Mouse (Mus musculus): Measurements from ENCODE around the gene Mafb.

Mafb gene

DNA sequence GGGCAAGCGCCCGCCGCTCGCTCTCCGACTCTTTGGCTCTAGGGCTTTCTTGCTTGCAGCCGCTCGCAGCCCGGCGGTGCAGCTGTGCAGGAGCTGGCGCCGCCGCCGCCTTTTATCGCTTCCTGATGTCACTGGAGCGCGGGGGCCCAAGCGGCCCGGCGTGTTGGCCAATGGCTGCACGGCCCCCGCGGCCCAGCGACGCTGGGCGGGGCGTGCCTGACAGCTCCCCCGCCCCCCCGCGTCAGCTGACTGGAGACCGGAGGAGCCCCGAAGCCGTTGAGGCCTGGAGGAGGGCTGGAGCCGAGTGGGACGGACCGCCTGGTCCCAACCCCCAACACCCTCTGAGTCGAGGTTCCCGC, at the start of gene Mafb:
Mafb (minus strand) TSS at position 86 of the 359 bp plus-strand sequence.
- DNase-seq (ENCODE audit: extremely low spot score, low spot score): peak; percentile 90

DNA sequence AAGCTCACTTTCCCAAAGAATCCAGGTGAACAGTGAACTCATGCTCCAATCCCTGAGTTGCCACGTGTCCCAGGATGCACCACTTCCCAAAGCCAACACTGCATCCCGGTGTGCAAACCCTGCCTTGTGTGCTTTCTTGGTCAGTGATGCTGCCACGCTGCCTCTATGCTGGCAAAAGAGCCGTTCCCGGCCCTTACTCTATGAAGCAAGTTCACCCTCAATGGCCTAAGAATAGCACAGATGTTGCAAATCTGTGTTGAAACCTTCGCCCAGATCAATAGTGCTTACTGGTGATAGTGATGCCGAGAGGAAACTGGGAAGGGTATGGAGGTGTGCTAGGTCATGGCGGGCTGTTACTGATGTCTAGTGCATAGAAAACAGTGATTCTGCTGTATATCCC, 48.3 kb upstream of the Mafb start:
- DNase-seq (ENCODE audit: extremely low spot score, low spot score): no peak

GRCm38 (mm10) chr2:160414736-160415135, 47.9 kb upstream of the Mafb start:
- DNase-seq (ENCODE audit: extremely low spot score, low spot score): no peak

DNA sequence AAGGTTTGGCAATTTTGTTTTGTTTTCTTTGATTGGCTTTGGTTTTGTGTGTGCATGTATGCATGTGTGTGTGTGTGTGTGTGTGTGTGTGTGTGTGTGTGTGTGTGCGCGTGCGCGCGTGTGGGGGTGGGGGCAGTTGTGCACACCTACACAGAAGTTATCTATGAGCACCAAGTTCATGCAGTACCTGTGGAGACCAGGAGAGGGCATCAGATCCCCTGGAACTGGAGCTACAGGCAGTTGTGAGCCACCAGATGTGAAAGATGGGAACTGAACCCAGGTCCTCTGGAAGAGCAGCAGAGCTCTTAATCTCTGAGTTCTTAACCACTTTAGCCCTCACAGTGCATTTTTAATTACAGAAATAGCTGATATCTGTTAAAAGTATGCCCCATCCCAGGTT, 47.1 kb upstream of the Mafb start:
- no peak for DNase-seq (ENCODE audit: extremely low spot score, low spot score)

DNA sequence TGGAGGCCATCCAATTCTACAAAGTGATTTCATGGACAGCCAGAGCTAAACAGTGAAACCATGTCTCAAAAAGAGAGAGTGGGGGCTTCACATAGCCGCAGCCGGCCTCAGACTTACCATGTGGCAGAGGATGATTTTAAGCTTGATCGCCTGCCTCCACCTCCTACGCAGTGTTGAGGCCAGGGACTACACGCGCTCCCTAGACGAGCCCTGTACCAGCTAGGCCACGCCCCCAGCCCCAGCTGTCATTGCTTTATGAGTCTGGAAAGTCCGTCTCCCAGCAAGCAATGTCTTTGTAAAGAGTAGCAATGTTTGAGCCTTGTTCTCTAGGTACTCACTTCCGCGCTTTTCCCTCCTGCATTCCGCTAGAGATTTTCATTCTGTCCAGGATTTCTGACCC, 46.2 kb upstream of the Mafb start:
- peak; percentile 39 for DNase-seq (ENCODE audit: extremely low spot score, low spot score)

- DNase-seq (ENCODE audit: extremely low spot score, low spot score): no peak
Observed at GRCm38 (mm10) chr2:160411431-160411830, 44.6 kb upstream of the Mafb start.

- no peak for DNase-seq (ENCODE audit: extremely low spot score, low spot score)
Observed at GRCm38 (mm10) chr2:160407720-160408119, 40.9 kb upstream of the Mafb start.

- no peak for DNase-seq (ENCODE audit: extremely low spot score, low spot score)
Observed at GRCm38 (mm10) chr2:160397747-160398146, 30.9 kb upstream of the Mafb start.

DNA sequence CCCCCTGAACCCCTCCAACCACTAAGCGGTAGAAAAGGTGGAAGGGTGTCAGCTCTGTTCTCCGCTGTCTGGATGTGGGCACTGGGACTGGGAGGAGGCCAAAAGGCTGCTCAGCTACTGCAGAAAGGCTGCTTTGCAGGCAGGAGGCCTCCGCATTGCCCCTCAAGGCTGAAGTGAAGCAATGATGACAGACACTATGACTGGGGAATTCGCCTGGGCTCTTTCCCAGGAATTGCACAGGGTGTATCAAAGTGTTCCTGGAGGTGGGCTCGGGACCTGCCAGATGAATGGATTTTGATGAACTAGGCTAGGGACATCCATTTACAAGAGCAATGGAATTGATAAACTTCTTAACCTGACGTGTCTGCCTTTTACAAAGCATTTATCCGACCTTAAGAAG, 27.9 kb upstream of the Mafb start:
- no peak for DNase-seq (ENCODE audit: extremely low spot score, low spot score)

DNA sequence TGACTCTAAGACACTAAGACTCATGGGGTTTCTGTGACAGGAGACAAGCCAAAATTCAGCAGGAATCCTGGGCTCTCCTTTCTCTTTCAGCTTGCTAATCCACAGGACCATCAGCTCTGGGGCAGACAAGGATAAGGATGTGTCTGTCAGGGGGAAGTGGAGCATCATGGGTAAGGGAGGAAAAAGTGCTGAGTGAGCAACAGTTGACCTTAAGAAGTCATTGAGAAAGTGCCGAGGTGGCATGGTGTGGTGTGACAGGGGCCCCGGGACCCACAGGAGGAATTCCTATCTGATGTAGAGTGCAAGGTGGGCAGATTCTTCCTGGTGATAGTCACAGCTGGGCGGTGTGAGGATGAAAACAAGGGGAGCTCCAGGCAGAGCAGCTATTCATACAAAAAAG, 25.8 kb upstream of the Mafb start:
- no peak for DNase-seq (ENCODE audit: extremely low spot score, low spot score)

- DNase-seq (ENCODE audit: extremely low spot score, low spot score): no peak
Observed at GRCm38 (mm10) chr2:160388596-160388995, 21.7 kb upstream of the Mafb start.

GRCm38 (mm10) chr2:160383418-160383817, 16.6 kb upstream of the Mafb start:
- DNase-seq (ENCODE audit: extremely low spot score, low spot score): no peak

- peak; percentile 54 for DNase-seq (ENCODE audit: extremely low spot score, low spot score)
Observed at GRCm38 (mm10) chr2:160378271-160378670, 11.4 kb upstream of the Mafb start.

DNA sequence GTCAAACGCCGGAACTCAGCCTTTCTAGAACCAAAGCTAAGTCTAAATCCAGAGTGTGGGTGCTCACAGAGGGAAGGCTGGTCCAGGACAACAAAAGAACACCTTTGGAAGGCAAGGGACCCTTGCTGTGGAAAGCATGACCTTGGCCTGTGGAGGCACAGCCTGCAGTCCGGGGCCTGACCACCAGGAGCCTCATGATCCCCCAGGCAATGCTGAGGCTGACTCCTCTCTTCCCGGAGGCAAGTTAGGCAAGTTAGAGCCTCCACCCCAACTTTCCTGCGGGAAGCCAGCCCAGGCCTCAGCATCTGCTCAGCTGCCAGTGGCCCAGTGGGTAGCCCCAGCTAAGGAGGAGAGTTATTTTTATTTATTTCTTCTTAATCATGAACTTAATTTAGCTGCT, 9.4 kb upstream of the Mafb start:
- no peak for DNase-seq (ENCODE audit: extremely low spot score, low spot score)

DNA sequence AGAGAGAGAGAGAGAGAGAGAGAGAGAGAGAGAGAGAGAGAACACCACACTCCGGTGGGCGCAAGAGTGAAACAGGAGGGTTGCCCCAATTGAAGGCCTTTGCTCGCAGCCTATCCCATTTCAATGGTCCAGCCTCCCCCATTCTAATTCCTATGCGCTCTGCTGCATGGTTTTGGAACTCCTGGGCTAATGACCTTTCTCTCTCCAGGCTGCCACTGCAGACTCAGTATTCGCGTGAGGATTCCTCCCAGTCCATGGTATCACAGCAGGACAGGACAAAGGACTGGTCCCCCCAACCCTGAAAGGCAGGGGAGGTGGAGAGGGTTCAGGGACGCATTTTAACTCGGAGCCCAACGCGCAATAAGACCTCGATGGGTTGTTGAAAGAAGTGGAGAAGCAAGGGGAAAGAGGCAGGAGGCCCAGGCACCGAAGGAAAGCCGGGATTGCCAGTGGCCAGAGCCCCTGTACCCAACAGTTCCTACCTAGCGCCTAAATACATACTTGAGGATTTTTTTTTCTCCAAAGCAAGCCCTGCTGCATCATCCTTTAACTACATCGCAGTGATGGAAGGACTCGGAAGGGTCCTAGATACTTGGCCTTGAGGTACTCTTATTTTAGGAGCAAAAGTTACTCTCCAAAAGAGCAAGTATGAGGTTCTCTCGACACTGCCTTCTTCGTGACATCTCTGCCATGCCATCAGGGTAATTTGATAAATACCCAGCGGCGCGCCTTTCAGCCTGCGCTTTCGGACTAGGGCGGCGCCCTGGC, 3.0 kb upstream of the Mafb start:
- peak; percentile 52 for DNase-seq (ENCODE audit: extremely low spot score, low spot score)

DNA sequence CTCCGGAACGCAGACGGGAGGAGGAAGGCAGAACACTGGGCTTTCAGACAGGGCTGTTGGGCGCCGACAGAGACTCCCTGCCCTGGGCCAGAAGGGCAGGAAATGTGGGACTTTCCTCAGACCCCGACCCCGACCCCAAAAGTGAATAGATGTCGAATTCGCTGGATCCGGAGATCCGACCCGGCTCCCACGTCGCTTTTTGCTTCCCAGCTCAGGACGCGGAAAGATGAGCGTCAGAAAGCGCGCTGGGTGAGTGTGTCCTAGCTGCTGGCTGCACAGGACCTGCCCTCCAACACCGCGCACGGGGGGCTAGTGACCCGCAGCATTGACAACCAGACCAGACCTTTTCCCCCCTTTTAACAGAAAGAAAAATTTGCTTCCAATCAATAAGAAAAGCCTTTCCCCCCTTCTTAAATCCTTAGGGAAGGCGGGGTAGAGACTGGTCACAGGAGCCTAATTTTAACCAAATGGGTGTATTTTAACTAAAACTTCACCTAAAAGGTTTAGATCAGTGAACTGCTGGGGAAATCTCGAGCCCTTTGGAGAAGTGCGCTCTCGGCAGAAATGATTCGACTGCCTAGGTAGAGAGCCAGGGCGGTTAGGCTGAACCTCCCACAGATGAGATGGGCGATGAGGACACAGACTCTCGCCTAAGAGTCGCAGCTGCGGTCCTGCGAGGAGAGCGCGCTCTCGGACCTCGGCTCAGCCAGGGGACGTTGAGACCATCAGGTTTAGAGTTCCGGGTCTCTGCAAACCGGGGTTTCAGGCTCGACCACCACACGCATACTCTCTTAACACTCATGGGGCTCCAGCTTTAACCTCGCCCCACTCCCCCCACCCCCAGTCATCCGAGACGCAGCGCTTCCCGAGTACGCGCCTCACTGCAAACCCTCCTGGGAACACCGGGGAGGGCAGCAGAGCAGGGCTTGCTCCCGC, 1.8 kb upstream of the Mafb start:
- peak; percentile 63 for DNase-seq (ENCODE audit: extremely low spot score, low spot score)

- peak; percentile 98 for DNase-seq (ENCODE audit: extremely low spot score, low spot score)
Observed at GRCm38 (mm10) chr2:160367448-160368208, 763 bp upstream of the Mafb start.

- DNase-seq (ENCODE audit: extremely low spot score, low spot score): no peak
Observed at GRCm38 (mm10) chr2:160366111-160366979, 520 bp downstream of the Mafb start.

DNA sequence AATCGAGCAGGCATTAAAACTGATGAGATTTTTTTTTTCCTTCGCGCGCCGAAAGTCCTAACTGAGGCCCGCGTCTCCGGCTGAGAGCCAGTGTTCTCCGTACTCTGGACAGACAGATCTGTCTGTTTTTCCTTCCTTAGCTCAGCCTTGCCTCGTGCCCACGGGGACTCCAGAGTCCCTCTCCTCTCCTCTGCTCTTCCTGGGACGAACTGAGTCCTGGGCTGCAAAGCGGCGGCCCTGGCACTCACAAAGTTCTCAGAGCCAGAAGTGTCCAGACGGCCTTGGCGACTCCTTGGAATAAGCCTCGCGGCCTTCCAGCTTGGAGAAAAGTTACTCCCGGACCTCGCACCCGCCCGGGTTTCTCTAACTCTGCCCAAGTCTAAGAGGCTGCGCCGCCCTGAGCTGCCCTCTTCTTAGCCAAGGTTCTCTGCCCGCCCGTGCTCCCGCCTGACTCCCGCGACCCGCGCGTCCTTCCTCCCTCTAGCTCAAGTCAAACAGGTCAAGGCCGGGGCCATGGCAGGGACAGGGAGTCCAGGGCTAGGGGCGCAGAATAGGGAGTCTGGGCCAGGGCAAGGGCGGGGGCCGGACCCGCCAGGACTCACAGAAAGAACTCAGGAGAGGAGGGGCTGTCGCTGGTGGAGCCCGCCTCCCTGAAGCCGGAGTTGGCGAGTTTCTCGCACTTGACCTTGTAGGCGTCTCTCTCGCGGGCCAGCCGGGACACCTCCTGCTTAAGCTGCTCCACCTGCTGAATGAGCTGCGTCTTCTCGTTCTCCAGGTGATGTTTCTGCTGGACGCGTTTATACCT, 1.6 kb downstream of the Mafb start:
- peak; percentile 73 for DNase-seq (ENCODE audit: extremely low spot score, low spot score)

- no peak for DNase-seq (ENCODE audit: extremely low spot score, low spot score)
Observed at GRCm38 (mm10) chr2:160364666-160365065, 2.2 kb downstream of the Mafb start.

Measured in neural tube, embryonic 10.5 days (tissue).